Mouse (Mus musculus) G1E (cell line): ENCODE data around the gene Zcwpw1.

ENCODE experiments used
- CTCF ChIP-seq: IDR thresholded peaks from 2 replicates; pipeline ENCODE4 v1.5.1; 2012; ENCODE audit warnings: low read depth, low read length, inconsistent platforms, mixed read lengths
- TAL1 ChIP-seq: conservative IDR thresholded peaks from 2 replicates; pipeline ENCODE4 v1.6.1; 2012; ENCODE audit warnings: low read depth, low read length, inconsistent platforms, mixed read lengths

DNA sequence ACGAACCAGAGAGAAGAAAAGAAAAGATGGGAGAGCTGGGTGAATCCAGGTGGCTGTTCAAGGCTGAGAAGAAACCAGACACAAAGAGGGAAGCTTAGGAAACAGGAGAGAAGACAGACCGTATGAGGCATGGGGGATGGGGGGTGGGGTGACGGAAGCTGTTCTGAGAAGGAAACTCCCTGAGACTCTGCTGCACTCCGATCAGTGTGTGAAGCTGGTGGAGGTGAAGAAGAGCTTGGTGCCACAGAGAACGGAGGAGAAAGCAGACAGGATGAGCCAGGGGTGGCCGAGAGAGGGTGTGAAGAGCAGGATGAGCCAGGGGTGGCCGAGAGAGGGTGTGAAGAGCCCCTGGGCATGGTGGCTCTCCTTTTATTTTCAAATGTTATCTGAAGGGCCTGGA is 38.8 kb downstream of the Zcwpw1 start:
- TF ChIP-seq TAL1 (no peak), CTCF (no peak)
